In genomic region chr4:34231270-34231669, GRCm38 (mm10) we compare ENCODE assay signal across 8 mouse cellular contexts.
A peak's percentile ranks its signal among the peaks of the same experiment; 100 is the strongest.
DNase-seq lines count a peak whose midpoint lies in the region; ATAC-seq and TF ChIP-seq lines count a peak whose summit lies in the region.

No protein-coding gene starts in this region.

- H3K79me2 ChIP-seq in MEL (ENCODE audit: control insufficient read depth, insufficient read depth, low read length, poor library complexity) = no peaks in the 10 kb centered on the region

- no peak overlapping the region for H3K4me2 ChIP-seq in lung, embryonic 16.5 days (ENCODE audit: low read depth, low read length)

- TF ChIP-seq EP300 in MEL (IDR thresholded peaks at IDR 0.05; ENCODE audit: low read depth in 1 of 2, low read length in 2 of 2) = no peak

- H3K27ac ChIP-seq in MEL (ENCODE audit: control insufficient read depth, low read depth, low read length) = no peak overlapping the region
- H3K27ac ChIP-seq in bone marrow, adult 2 months (ENCODE audit: control insufficient read depth, insufficient read depth, low read depth, low read length, poor library complexity) = no peak overlapping the region
- H3K27ac ChIP-seq in embryonic fibroblast, embryonic 13.5 days (ENCODE audit: insufficient read depth, low read length) = no peak overlapping the region
- H3K27ac ChIP-seq in lung, embryonic 16.5 days (ENCODE audit: low read length) = no peak overlapping the region

- H3K9me3 ChIP-seq in MEL (replicated peaks; ENCODE audit: insufficient read depth, low read length) = no peaks in the 10 kb centered on the region
- no peaks in the 10 kb centered on the region for H3K9me3 ChIP-seq in lung, embryonic 16.5 days (ENCODE audit: control insufficient read depth, low read length)

- no peak overlapping the region for H3K9ac ChIP-seq in MEL (ENCODE audit: control insufficient read depth, low read depth, low read length, poor library complexity, severe bottlenecking)
- no peak overlapping the region for H3K9ac ChIP-seq in lung, embryonic 16.5 days (ENCODE audit: low read length)

- peak; percentile 49 to 84 (median 79); a peak in 5 of 6 replicates for TF ChIP-seq CTCF in MEL (IDR thresholded peaks at IDR 0.05 in 2 of 3, conservative IDR thresholded peaks at IDR 0.05 in 1 of 3; ENCODE audit: control insufficient read depth in 1 of 3, insufficient read depth in 1 of 3, low read depth in 2 of 3, low read length in 3 of 3, poor library complexity in 1 of 3, severe bottlenecking in 1 of 3)
- peak; percentile 69 for TF ChIP-seq CTCF in bone marrow, adult 2 months (IDR thresholded peaks at IDR 0.05; ENCODE audit: control insufficient read depth, insufficient read depth, low read length)
- peak; percentile 87 for TF ChIP-seq CTCF in embryonic fibroblast, embryonic 13.5 days (IDR thresholded peaks at IDR 0.05; ENCODE audit: borderline replicate concordance, insufficient read depth, low read length)

- H3K4me3 ChIP-seq in MEL (ENCODE audit: control insufficient read depth in 1 of 2, insufficient read depth in 1 of 2, low read depth in 2 of 2, low read length in 2 of 2) = no peak overlapping the region
- H3K4me3 ChIP-seq in bone marrow, adult 2 months (replicated peaks; ENCODE audit: control insufficient read depth, low read depth, low read length) = no peak overlapping the region
- no peak overlapping the region for H3K4me3 ChIP-seq in embryonic fibroblast, embryonic 13.5 days (ENCODE audit: insufficient read depth, low read length)
- H3K4me3 ChIP-seq in lung, embryonic 16.5 days (ENCODE audit: low read length) = no peak overlapping the region

- ATAC-seq in lung, embryonic 16.5 days (ENCODE audit: low read depth) = peak; percentile 61; the same call in 1 of the 2 replicates

- no peaks in the 10 kb centered on the region for H3K4me1 ChIP-seq in MEL (ENCODE audit: control insufficient read depth in 1 of 2, insufficient read depth in 2 of 2, low read length in 2 of 2)
- no peaks in the 10 kb centered on the region for H3K4me1 ChIP-seq in bone marrow, adult 2 months (ENCODE audit: control insufficient read depth, insufficient read depth, low read length)
- H3K4me1 ChIP-seq in embryonic fibroblast, embryonic 13.5 days (ENCODE audit: control insufficient read depth, insufficient read depth, low read length) = peaks cover 7% of the 10 kb centered on the region
- H3K4me1 ChIP-seq in lung, embryonic 16.5 days (replicated peaks; ENCODE audit: control insufficient read depth, insufficient read depth, low read length) = no peaks in the 10 kb centered on the region

- 3% methylated on average over 3 of the region's 3 CpGs for WGBS in bone marrow, adult 2 months
- WGBS in lung, embryonic 16.5 days = 6% methylated on average over 3 of the region's 3 CpGs

- TF ChIP-seq POLR2A in MEL (IDR thresholded peaks at IDR 0.05; ENCODE audit: control insufficient read depth in 1 of 2, insufficient read depth in 1 of 2, low read depth in 1 of 2, low read length in 2 of 2, poor library complexity in 1 of 2) = no peak
- TF ChIP-seq POLR2A in bone marrow, adult 2 months (IDR thresholded peaks at IDR 0.05; ENCODE audit: borderline replicate concordance, control insufficient read depth, low read depth, low read length) = no peak
- no peak for TF ChIP-seq POLR2A in embryonic fibroblast, embryonic 13.5 days (IDR thresholded peaks at IDR 0.05; ENCODE audit: low read depth, low read length)

- peak; percentile 55 for DNase-seq in MEL (ENCODE audit: low read depth, low spot score)
- peak; percentile 71 for DNase-seq in heart, postnatal 4 days
- peak; percentile 78 to 81 for DNase-seq in kidney, postnatal 4 days
- peak; percentile 51 for DNase-seq in ovary, postnatal 14 days (ENCODE audit: low spot score)
- peak; percentile 15 to 42 for DNase-seq in urinary bladder, postnatal 36 days (ENCODE audit: low spot score in 2 of 2)

- H3K36me3 ChIP-seq in MEL (ENCODE audit: control insufficient read depth in 1 of 2, insufficient read depth in 2 of 2, low read length in 2 of 2) = no peaks in the 10 kb centered on the region
- no peaks in the 10 kb centered on the region for H3K36me3 ChIP-seq in lung, embryonic 16.5 days (ENCODE audit: control insufficient read depth, insufficient read depth, low read length)

- peak; percentile 84 for TF ChIP-seq RAD21 in MEL (IDR thresholded peaks at IDR 0.05; ENCODE audit: low read depth, low read length)

- no peaks in the 10 kb centered on the region for H3K27me3 ChIP-seq in MEL (ENCODE audit: control insufficient read depth in 1 of 2, insufficient read depth in 2 of 2, low read length in 2 of 2)
- no peaks in the 10 kb centered on the region for H3K27me3 ChIP-seq in lung, embryonic 16.5 days (ENCODE audit: control insufficient read depth, insufficient read depth, low read depth, low read length)

TF ChIP-seq in MEL, 35 proteins besides CTCF, POLR2A, EP300 and RAD21:
- TF ChIP-seq SMC3 (IDR thresholded peaks at IDR 0.05; ENCODE audit: low read depth, low read length) (peak; percentile 87), ZKSCAN1 (IDR thresholded peaks at IDR 0.05; ENCODE audit: low read depth, low read length) (no peak), ZC3H11A (IDR thresholded peaks at IDR 0.05; ENCODE audit: low read depth, low read length) (peak; percentile 62)

Comparison
In these comparisons a context has a peak if more than half of its experiments do, and no peak if none do; other contexts are left out.
1. DNase-seq: peak in every context shown above with its lines; median percentile 80 in kidney, postnatal 4 days; 71 in heart, postnatal 4 days; 55 in MEL; 51 in ovary, postnatal 14 days; 28 in urinary bladder, postnatal 36 days.